Mouse (Mus musculus): ENCODE measurements at regions not wholly inside any gene's neighbourhood (a gene's known extent, or its start where the extent isn't known, plus 50 kb on each side); places are given as distances from the start of the nearest gene placed in this dataset.

- no peak for DNase-seq (ENCODE audit: low spot score in 2 of 2)
Measured at GRCm38 (mm10) chrX:58445624-58446323, 423.3 kb downstream of the Zic3 start.

- DNase-seq (ENCODE audit: low spot score in 2 of 2): no peak
Measured at GRCm38 (mm10) chrX:58447605-58448004, 425.1 kb downstream of the Zic3 start.

- no peak for DNase-seq (ENCODE audit: low spot score in 2 of 2)
Measured at GRCm38 (mm10) chrX:58469683-58470082, 439.5 kb upstream of the 4930550L24Rik start.

- DNase-seq (ENCODE audit: low spot score in 2 of 2): no peak
Measured at GRCm38 (mm10) chrX:58470986-58471385, 438.2 kb upstream of the 4930550L24Rik start.

GRCm38 (mm10) chrX:58490861-58491260, 418.3 kb upstream of the 4930550L24Rik start:
- DNase-seq (ENCODE audit: low spot score in 2 of 2): no peak

- DNase-seq (ENCODE audit: low spot score in 2 of 2): peak in 1 of 2 experiments; percentile 4
Measured at GRCm38 (mm10) chrX:58503573-58503972, 405.6 kb upstream of the 4930550L24Rik start.

GRCm38 (mm10) chrX:58514925-58515324, 394.2 kb upstream of the 4930550L24Rik start:
- no peak for DNase-seq (ENCODE audit: low spot score in 2 of 2)
